Mouse (Mus musculus): ENCODE measurements around the gene Zswim5. TPM values are rescaled to one million over a fixed set of nuclear protein-coding genes. Genes with fewer than 3 reads are reported as not detected.
"Not testable (repeated sequence)": the region's sequence is repeated elsewhere in the genome, so short reads cannot be mapped to it uniquely, and the experiment has no call there.

Zswim5 gene
- polyA plus RNA-seq (2014; fragmentation: Nextera tagmentation; extraction: Ambion mirVana), result 9.8 and 10.4 TPM in 2 replicates

DNA sequence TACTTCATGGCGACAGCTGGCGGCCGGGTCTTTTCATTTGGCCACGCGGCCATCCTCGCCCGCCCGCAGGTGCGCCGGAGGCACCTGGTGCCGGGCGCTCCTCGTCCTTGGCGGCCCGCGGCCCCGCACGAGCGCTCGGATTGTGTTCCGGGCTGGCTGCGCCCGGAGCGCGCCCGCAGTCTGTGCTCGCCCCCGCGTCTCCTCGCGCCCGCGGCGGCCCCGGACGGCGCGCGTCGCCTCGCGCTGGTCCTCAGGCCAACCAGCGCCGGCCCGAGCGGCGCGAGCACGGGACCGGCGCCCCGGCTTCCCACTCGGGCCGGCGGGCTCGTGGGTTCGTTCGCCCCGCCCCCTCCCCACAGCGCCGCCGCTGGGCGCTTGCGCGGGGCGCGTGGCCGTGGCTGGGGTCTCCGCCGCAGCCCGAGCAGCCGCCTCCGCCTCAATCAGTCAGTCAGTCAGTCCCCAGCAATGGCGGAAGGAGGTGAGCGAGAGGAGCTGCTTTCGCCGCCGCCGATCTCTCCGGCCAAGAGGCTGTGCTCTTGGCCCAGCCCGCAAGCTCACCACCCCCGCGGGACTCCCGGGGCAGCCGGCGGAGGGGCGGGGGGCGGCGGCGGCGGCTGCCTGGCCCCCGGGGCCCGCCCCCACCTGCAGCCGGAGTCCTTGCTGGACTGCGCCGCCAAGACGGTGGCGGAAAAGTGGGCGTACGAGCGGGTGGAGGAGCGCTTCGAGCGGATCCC, at the start of gene Zswim5:
TSS of gene Zswim5 (plus strand) at position 382 of the 734 bp plus-strand sequence.
- H3K9me3 ChIP-seq (ENCODE audit: control insufficient read depth, low read length), result no peaks in the 10 kb centered on the region
- H3K4me1 ChIP-seq (replicated peaks; ENCODE audit: control insufficient read depth, insufficient read depth, low read length), result no peaks in the 10 kb centered on the region
- H3K4me3 ChIP-seq (ENCODE audit: low read depth, low read length), result peak within 1 kb of the TSS; percentile 91
- DNase-seq (ENCODE audit: low spot score) (peak; percentile 88), ATAC-seq (ENCODE audit: low FRiP score) (peak; percentile 92)
- H3K36me3 ChIP-seq (ENCODE audit: control insufficient read depth, insufficient read depth, low read length), result no peaks in the 10 kb centered on the region
- H3K27ac ChIP-seq (ENCODE audit: low read depth, low read length), result peak within 1 kb of the TSS; percentile 99
- no peaks in the 10 kb centered on the region for H3K27me3 ChIP-seq (ENCODE audit: control insufficient read depth, insufficient read depth, low read length)
- H3K4me2 ChIP-seq (replicated peaks; ENCODE audit: low read depth, low read length), result peak within 1 kb of the TSS; percentile 51
- 0% methylated on average over 67 of the region's 104 CpGs for WGBS
- peak within 1 kb of the TSS; percentile 97 for H3K9ac ChIP-seq (ENCODE audit: low read depth, low read length)

DNA sequence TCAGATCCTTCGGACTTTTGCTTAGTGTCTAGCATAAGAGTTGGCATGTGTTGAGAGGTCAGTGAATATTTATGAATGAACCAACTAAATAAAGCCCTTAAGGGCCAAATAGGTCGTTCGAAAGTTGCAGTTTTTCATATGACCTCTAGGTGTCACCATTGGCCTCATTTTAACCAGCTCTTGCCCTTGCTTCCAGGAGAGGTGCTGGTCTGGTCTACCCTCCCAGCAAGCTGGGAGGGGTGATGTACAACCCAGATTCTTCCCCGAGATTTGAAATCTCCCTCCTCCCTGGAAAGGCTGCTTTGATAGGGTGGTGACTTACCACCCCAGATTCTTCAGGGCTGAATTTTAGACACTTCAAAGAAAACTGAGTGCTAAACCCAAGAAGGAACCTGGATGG, 49.4 kb upstream of the Zswim5 start:
- DNase-seq (ENCODE audit: low spot score) (peak; percentile 83), ATAC-seq (ENCODE audit: low FRiP score) (no peak)
- Histone ChIP-seq H3K9me3 (ENCODE audit: control insufficient read depth, low read length) (no peaks in the 10 kb centered on the region), H3K36me3 (ENCODE audit: control insufficient read depth, insufficient read depth, low read length) (no peaks in the 10 kb centered on the region), H3K9ac (ENCODE audit: low read depth, low read length) (no peak overlapping the region), H3K27me3 (ENCODE audit: control insufficient read depth, insufficient read depth, low read length) (no peaks in the 10 kb centered on the region), H3K4me1 (replicated peaks; ENCODE audit: control insufficient read depth, insufficient read depth, low read length) (no peaks in the 10 kb centered on the region), H3K27ac (ENCODE audit: low read depth, low read length) (no peak overlapping the region), H3K4me3 (ENCODE audit: low read depth, low read length) (no peak overlapping the region), H3K4me2 (replicated peaks; ENCODE audit: low read depth, low read length) (no peak overlapping the region)
- WGBS, result 0% methylated on average over 4 of the region's 4 CpGs

- no peak overlapping the region for H3K4me2 ChIP-seq (replicated peaks; ENCODE audit: low read depth, low read length)
- peak overlapping the region; percentile 73 for H3K27ac ChIP-seq (ENCODE audit: low read depth, low read length)
- no peaks in the 10 kb centered on the region for H3K27me3 ChIP-seq (ENCODE audit: control insufficient read depth, insufficient read depth, low read length)
- H3K4me1 ChIP-seq (replicated peaks; ENCODE audit: control insufficient read depth, insufficient read depth, low read length), result no peaks in the 10 kb centered on the region
- no peaks in the 10 kb centered on the region for H3K9me3 ChIP-seq (ENCODE audit: control insufficient read depth, low read length)
- peak overlapping the region; percentile 38; the same call in 1 of the 2 replicates for H3K9ac ChIP-seq (ENCODE audit: low read depth, low read length)
- ATAC-seq (ENCODE audit: low FRiP score), result peak; percentile 21
- H3K4me3 ChIP-seq (ENCODE audit: low read depth, low read length), result no peak overlapping the region
- H3K36me3 ChIP-seq (ENCODE audit: control insufficient read depth, insufficient read depth, low read length), result no peaks in the 10 kb centered on the region
- WGBS, result 43% methylated on average over 6 of the region's 6 CpGs
- peak; percentile 43 for DNase-seq (ENCODE audit: low spot score)
Observed at GRCm38 (mm10) chr4:116829364-116830069, 47.7 kb upstream of the Zswim5 start.

DNA sequence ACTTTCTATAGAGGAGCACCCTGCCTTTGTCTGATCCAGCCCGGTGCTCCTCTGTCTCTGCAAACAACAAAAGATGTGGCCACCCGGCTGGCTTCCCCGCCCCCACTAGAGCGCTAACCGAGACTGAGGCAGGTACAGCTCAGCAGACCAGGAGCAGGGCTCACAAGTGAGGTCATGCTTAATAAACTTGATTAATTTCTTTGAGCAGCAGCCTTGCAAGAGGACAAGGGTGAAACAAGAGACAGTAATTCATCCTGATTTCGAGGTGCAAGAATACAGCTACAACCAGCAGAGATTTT, 47.2 kb upstream of the Zswim5 start:
- no peak overlapping the region for H3K4me2 ChIP-seq (replicated peaks; ENCODE audit: low read depth, low read length)
- 0 out of 2 replicates have a peak overlapping the region, but pooled peaks have one; percentile 38 for H3K9ac ChIP-seq (ENCODE audit: low read depth, low read length)
- 11% methylated on average over 6 of the region's 6 CpGs for WGBS
- H3K27me3 ChIP-seq (ENCODE audit: control insufficient read depth, insufficient read depth, low read length), result no peaks in the 10 kb centered on the region
- H3K4me1 ChIP-seq (replicated peaks; ENCODE audit: control insufficient read depth, insufficient read depth, low read length), result no peaks in the 10 kb centered on the region
- H3K27ac ChIP-seq (ENCODE audit: low read depth, low read length), result peak overlapping the region; percentile 73
- no peaks in the 10 kb centered on the region for H3K9me3 ChIP-seq (ENCODE audit: control insufficient read depth, low read length)
- DNase-seq (ENCODE audit: low spot score), result peak; percentile 64
- no peaks in the 10 kb centered on the region for H3K36me3 ChIP-seq (ENCODE audit: control insufficient read depth, insufficient read depth, low read length)
- ATAC-seq (ENCODE audit: low FRiP score), result peak; percentile 83
- H3K4me3 ChIP-seq (ENCODE audit: low read depth, low read length), result no peak overlapping the region

DNA sequence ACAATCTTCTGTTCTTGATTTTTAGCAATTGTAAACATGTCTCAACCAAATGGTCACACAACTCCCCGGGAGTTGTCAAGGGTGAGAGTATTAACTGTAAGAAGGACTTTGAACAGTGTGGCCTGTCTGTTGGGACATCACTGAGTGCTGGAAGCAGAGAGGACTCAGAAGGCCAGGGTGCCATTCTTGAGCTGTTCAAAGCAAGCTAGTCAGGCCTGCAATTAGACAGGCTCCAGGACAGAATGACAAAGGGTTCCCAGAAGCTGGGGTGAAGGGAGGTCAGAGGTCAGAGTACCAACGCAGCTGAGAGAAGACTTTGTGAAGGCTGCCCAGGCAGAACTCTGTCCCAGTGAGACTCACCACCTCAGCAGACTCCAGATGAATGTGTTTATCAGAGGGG, 38.2 kb upstream of the Zswim5 start:
- Histone ChIP-seq H3K4me3 (ENCODE audit: low read depth, low read length) (no peak overlapping the region), H3K27ac (ENCODE audit: low read depth, low read length) (no peak overlapping the region), H3K27me3 (ENCODE audit: control insufficient read depth, insufficient read depth, low read length) (no peaks in the 10 kb centered on the region), H3K4me2 (replicated peaks; ENCODE audit: low read depth, low read length) (no peak overlapping the region), H3K4me1 (replicated peaks; ENCODE audit: control insufficient read depth, insufficient read depth, low read length) (no peaks in the 10 kb centered on the region), H3K9ac (ENCODE audit: low read depth, low read length) (no peak overlapping the region), H3K36me3 (ENCODE audit: control insufficient read depth, insufficient read depth, low read length) (no peaks in the 10 kb centered on the region), H3K9me3 (ENCODE audit: control insufficient read depth, low read length) (no peaks in the 10 kb centered on the region)
- DNase-seq (ENCODE audit: low spot score) (no peak), ATAC-seq (ENCODE audit: low FRiP score) (no peak)
- WGBS, result 22% methylated on average over 2 of the region's 2 CpGs

GRCm38 (mm10) chr4:116840096-116840495, 37.1 kb upstream of the Zswim5 start:
- not testable (repeated sequence) for ATAC-seq (ENCODE audit: low FRiP score); H3K4me1 ChIP-seq (replicated peaks; ENCODE audit: control insufficient read depth, insufficient read depth, low read length); H3K27ac ChIP-seq (ENCODE audit: low read depth, low read length); H3K36me3 ChIP-seq (ENCODE audit: control insufficient read depth, insufficient read depth, low read length); H3K9ac ChIP-seq (ENCODE audit: low read depth, low read length); DNase-seq (ENCODE audit: low spot score); H3K4me3 ChIP-seq (ENCODE audit: low read depth, low read length); H3K9me3 ChIP-seq (ENCODE audit: control insufficient read depth, low read length); H3K27me3 ChIP-seq (ENCODE audit: control insufficient read depth, insufficient read depth, low read length); H3K4me2 ChIP-seq (replicated peaks; ENCODE audit: low read depth, low read length)
- WGBS, result 31% methylated on average over 20 of the region's 29 CpGs

DNA sequence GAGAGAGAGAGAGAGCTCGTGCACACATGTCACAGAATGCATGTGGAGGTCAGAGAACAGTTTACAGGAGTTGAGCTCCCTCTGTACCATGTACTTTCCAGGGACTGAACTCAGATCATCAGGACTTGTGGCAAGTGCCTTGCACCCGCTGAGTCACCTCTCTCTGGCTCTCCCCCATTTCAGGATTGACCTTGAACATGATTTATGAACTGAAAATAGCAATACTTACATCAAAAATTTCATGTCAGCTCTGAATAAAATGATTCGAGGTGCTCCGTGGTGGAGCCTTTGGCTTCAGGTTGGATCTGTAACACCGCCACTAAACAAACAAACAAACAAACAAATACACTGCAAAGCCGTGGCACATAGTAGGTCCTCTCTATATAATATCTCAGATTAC, 36.3 kb upstream of the Zswim5 start:
- Histone ChIP-seq H3K9ac (ENCODE audit: low read depth, low read length) (no peak overlapping the region), H3K4me2 (replicated peaks; ENCODE audit: low read depth, low read length) (no peak overlapping the region), H3K27ac (ENCODE audit: low read depth, low read length) (no peak overlapping the region), H3K4me3 (ENCODE audit: low read depth, low read length) (no peak overlapping the region), H3K9me3 (ENCODE audit: control insufficient read depth, low read length) (no peaks in the 10 kb centered on the region), H3K36me3 (ENCODE audit: control insufficient read depth, insufficient read depth, low read length) (no peaks in the 10 kb centered on the region), H3K4me1 (replicated peaks; ENCODE audit: control insufficient read depth, insufficient read depth, low read length) (no peaks in the 10 kb centered on the region), H3K27me3 (ENCODE audit: control insufficient read depth, insufficient read depth, low read length) (no peaks in the 10 kb centered on the region)
- no peak for DNase-seq (ENCODE audit: low spot score)
- 89% methylated on average over 6 of the region's 6 CpGs for WGBS
- ATAC-seq (ENCODE audit: low FRiP score), result no peak

- H3K9ac ChIP-seq (ENCODE audit: low read depth, low read length), result no peak overlapping the region
- ATAC-seq (ENCODE audit: low FRiP score) (no peak), DNase-seq (ENCODE audit: low spot score) (no peak)
- H3K9me3 ChIP-seq (ENCODE audit: control insufficient read depth, low read length), result no peaks in the 10 kb centered on the region
- H3K27me3 ChIP-seq (ENCODE audit: control insufficient read depth, insufficient read depth, low read length), result no peaks in the 10 kb centered on the region
- no peaks in the 10 kb centered on the region for H3K36me3 ChIP-seq (ENCODE audit: control insufficient read depth, insufficient read depth, low read length)
- H3K27ac ChIP-seq (ENCODE audit: low read depth, low read length), result no peak overlapping the region
- H3K4me1 ChIP-seq (replicated peaks; ENCODE audit: control insufficient read depth, insufficient read depth, low read length), result no peaks in the 10 kb centered on the region
- no peak overlapping the region for H3K4me2 ChIP-seq (replicated peaks; ENCODE audit: low read depth, low read length)
- no peak overlapping the region for H3K4me3 ChIP-seq (ENCODE audit: low read depth, low read length)
- WGBS, result 96% methylated on average over 3 of the region's 3 CpGs
Observed at GRCm38 (mm10) chr4:116844324-116844723, 32.9 kb upstream of the Zswim5 start.

DNA sequence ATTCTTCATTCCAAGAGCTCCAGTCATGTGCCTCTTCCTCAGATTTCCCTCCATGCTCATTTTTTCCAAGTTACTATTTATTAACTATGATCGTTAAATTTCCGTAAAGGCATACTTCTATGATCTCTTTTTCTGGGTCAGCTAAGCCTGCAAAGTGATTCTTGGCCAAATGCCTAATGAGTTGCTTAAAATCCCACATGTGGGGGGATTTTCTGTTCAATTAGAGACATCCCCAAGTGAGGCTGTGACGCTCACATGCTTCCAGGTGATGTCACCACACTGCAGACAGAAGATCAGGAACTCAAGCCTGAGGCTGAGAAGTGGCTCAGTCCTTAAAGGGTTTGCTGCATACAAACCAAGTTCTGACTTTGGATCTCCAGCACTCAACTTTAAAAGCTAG, 27.3 kb upstream of the Zswim5 start:
- no peak overlapping the region for H3K9ac ChIP-seq (ENCODE audit: low read depth, low read length)
- ATAC-seq (ENCODE audit: low FRiP score) (no peak), DNase-seq (ENCODE audit: low spot score) (no peak)
- H3K4me2 ChIP-seq (replicated peaks; ENCODE audit: low read depth, low read length), result no peak overlapping the region
- no peaks in the 10 kb centered on the region for H3K9me3 ChIP-seq (ENCODE audit: control insufficient read depth, low read length)
- no peaks in the 10 kb centered on the region for H3K4me1 ChIP-seq (replicated peaks; ENCODE audit: control insufficient read depth, insufficient read depth, low read length)
- H3K4me3 ChIP-seq (ENCODE audit: low read depth, low read length), result no peak overlapping the region
- 90% methylated on average over 3 of the region's 3 CpGs for WGBS
- H3K27me3 ChIP-seq (ENCODE audit: control insufficient read depth, insufficient read depth, low read length), result no peaks in the 10 kb centered on the region
- no peak overlapping the region for H3K27ac ChIP-seq (ENCODE audit: low read depth, low read length)
- H3K36me3 ChIP-seq (ENCODE audit: control insufficient read depth, insufficient read depth, low read length), result no peaks in the 10 kb centered on the region

Measured in hindbrain, embryonic 11.5 days (tissue).